Mouse (Mus musculus): ENCODE data around the gene Brd3.
A peak's percentile ranks its signal among the peaks of the same experiment; 100 is the strongest.
"Not testable (repeated sequence)": the region's sequence is repeated elsewhere in the genome, so short reads cannot be mapped to it uniquely, and the experiment has no call there.

Gene Brd3

GRCm38 (mm10) chr2:27507562-27507961 lies at the start of gene Brd3:
Gene Brd3, minus strand, starts transcription at chr2:27507662.
- H3K4me1 ChIP-seq (replicated peaks; ENCODE audit: low read depth, low read length) = peaks cover 71% of the 10 kb centered on the region
- no peaks in the 10 kb centered on the region for H3K27me3 ChIP-seq (ENCODE audit: insufficient read depth, low read length)
- peak within 1 kb of the TSS; percentile 77 for H3K4me3 ChIP-seq (replicated peaks; ENCODE audit: low read length)
- peaks cover 18% of the 10 kb centered on the region for H3K36me3 ChIP-seq (ENCODE audit: insufficient read depth, low read length)
- H3K9me3 ChIP-seq (ENCODE audit: low read length) = peaks cover 16% of the 10 kb centered on the region
- TF ChIP-seq POU5F1 (IDR thresholded peaks at IDR 0.05; ENCODE audit: borderline replicate concordance, low read length) = no peak
- TF ChIP-seq CTCF (conservative IDR thresholded peaks at IDR 0.05; ENCODE audit: low read length) = no peak
- TF ChIP-seq NANOG (IDR thresholded peaks at IDR 0.05; ENCODE audit: borderline replicate concordance, low read length) = no peak

GRCm38 (mm10) chr2:27556921-27557320 lies 49.5 kb upstream of the Brd3 start:
- Histone ChIP-seq H3K27me3 (ENCODE audit: insufficient read depth, low read length) (no peaks in the 10 kb centered on the region), H3K4me1 (replicated peaks; ENCODE audit: low read depth, low read length) (peaks cover 17% of the 10 kb centered on the region), H3K36me3 (ENCODE audit: insufficient read depth, low read length) (no peaks in the 10 kb centered on the region; the same call in 1 of the 2 replicates), H3K4me3 (replicated peaks; ENCODE audit: low read length) (no peak overlapping the region), H3K9me3 (ENCODE audit: low read length) (no peaks in the 10 kb centered on the region)
- TF ChIP-seq POU5F1 (IDR thresholded peaks at IDR 0.05; ENCODE audit: borderline replicate concordance, low read length) (no peak), CTCF (conservative IDR thresholded peaks at IDR 0.05; ENCODE audit: low read length) (no peak), NANOG (IDR thresholded peaks at IDR 0.05; ENCODE audit: borderline replicate concordance, low read length) (no peak)

GRCm38 (mm10) chr2:27554308-27554707 lies 46.8 kb upstream of the Brd3 start:
- H3K27me3 ChIP-seq (ENCODE audit: insufficient read depth, low read length) = no peaks in the 10 kb centered on the region
- no peaks in the 10 kb centered on the region; the same call in 1 of the 2 replicates for H3K36me3 ChIP-seq (ENCODE audit: insufficient read depth, low read length)
- peaks cover 17% of the 10 kb centered on the region for H3K4me1 ChIP-seq (replicated peaks; ENCODE audit: low read depth, low read length)
- H3K9me3 ChIP-seq (ENCODE audit: low read length) = peaks cover under 1% of the 10 kb centered on the region; the same call in 1 of the 2 replicates
- H3K4me3 ChIP-seq (replicated peaks; ENCODE audit: low read length) = no peak overlapping the region
- TF ChIP-seq CTCF (conservative IDR thresholded peaks at IDR 0.05; ENCODE audit: low read length) (no peak), POU5F1 (IDR thresholded peaks at IDR 0.05; ENCODE audit: borderline replicate concordance, low read length) (no peak), NANOG (IDR thresholded peaks at IDR 0.05; ENCODE audit: borderline replicate concordance, low read length) (no peak)

- Histone ChIP-seq H3K27me3 (ENCODE audit: insufficient read depth, low read length) (no peaks in the 10 kb centered on the region), H3K9me3 (ENCODE audit: low read length) (peaks cover 13% of the 10 kb centered on the region), H3K36me3 (ENCODE audit: insufficient read depth, low read length) (peaks cover 5% of the 10 kb centered on the region), H3K4me3 (replicated peaks; ENCODE audit: low read length) (no peak overlapping the region), H3K4me1 (replicated peaks; ENCODE audit: low read depth, low read length) (peaks cover 17% of the 10 kb centered on the region)
- TF ChIP-seq CTCF (conservative IDR thresholded peaks at IDR 0.05; ENCODE audit: low read length) = peak; percentile 98
- TF ChIP-seq NANOG (IDR thresholded peaks at IDR 0.05; ENCODE audit: borderline replicate concordance, low read length) = no peak
These were observed 45.3 kb upstream of the Brd3 start for GRCm38 (mm10) chr2:27552620-27553287.

GRCm38 (mm10) chr2:27548664-27549369 lies 41.4 kb upstream of the Brd3 start:
- H3K9me3 ChIP-seq (ENCODE audit: low read length) = peaks cover 32% of the 10 kb centered on the region
- H3K27me3 ChIP-seq (ENCODE audit: insufficient read depth, low read length) = no peaks in the 10 kb centered on the region
- TF ChIP-seq NANOG (IDR thresholded peaks at IDR 0.05; ENCODE audit: borderline replicate concordance, low read length) (no peak), CTCF (conservative IDR thresholded peaks at IDR 0.05; ENCODE audit: low read length) (no peak), POU5F1 (IDR thresholded peaks at IDR 0.05; ENCODE audit: borderline replicate concordance, low read length) (no peak)
- H3K4me1 ChIP-seq (replicated peaks; ENCODE audit: low read depth, low read length) = peaks cover 32% of the 10 kb centered on the region
- peaks cover 23% of the 10 kb centered on the region for H3K36me3 ChIP-seq (ENCODE audit: insufficient read depth, low read length)
- H3K4me3 ChIP-seq (replicated peaks; ENCODE audit: low read length) = no peak overlapping the region

- H3K27me3 ChIP-seq (ENCODE audit: insufficient read depth, low read length) = no peaks in the 10 kb centered on the region
- peaks cover 32% of the 10 kb centered on the region for H3K9me3 ChIP-seq (ENCODE audit: low read length)
- peaks cover 31% of the 10 kb centered on the region for H3K36me3 ChIP-seq (ENCODE audit: insufficient read depth, low read length)
- peaks cover 34% of the 10 kb centered on the region for H3K4me1 ChIP-seq (replicated peaks; ENCODE audit: low read depth, low read length)
- no peak for TF ChIP-seq CTCF (conservative IDR thresholded peaks at IDR 0.05; ENCODE audit: low read length)
- no peak for TF ChIP-seq POU5F1 (IDR thresholded peaks at IDR 0.05; ENCODE audit: borderline replicate concordance, low read length)
- no peak for TF ChIP-seq NANOG (IDR thresholded peaks at IDR 0.05; ENCODE audit: borderline replicate concordance, low read length)
- no peak overlapping the region for H3K4me3 ChIP-seq (replicated peaks; ENCODE audit: low read length)
These were observed 40.5 kb upstream of the Brd3 start for GRCm38 (mm10) chr2:27547986-27548385.

GRCm38 (mm10) chr2:27547326-27547725 lies 39.9 kb upstream of the Brd3 start:
- Histone ChIP-seq H3K4me3 (replicated peaks; ENCODE audit: low read length) (no peak overlapping the region), H3K27me3 (ENCODE audit: insufficient read depth, low read length) (no peaks in the 10 kb centered on the region), H3K9me3 (ENCODE audit: low read length) (peaks cover 32% of the 10 kb centered on the region), H3K4me1 (replicated peaks; ENCODE audit: low read depth, low read length) (peaks cover 36% of the 10 kb centered on the region), H3K36me3 (ENCODE audit: insufficient read depth, low read length) (peaks cover 36% of the 10 kb centered on the region)
- no peak for TF ChIP-seq CTCF (conservative IDR thresholded peaks at IDR 0.05; ENCODE audit: low read length)
- no peak for TF ChIP-seq NANOG (IDR thresholded peaks at IDR 0.05; ENCODE audit: borderline replicate concordance, low read length)
- TF ChIP-seq POU5F1 (IDR thresholded peaks at IDR 0.05; ENCODE audit: borderline replicate concordance, low read length) = no peak

GRCm38 (mm10) chr2:27546041-27546440 lies 38.6 kb upstream of the Brd3 start:
- TF ChIP-seq NANOG (IDR thresholded peaks at IDR 0.05; ENCODE audit: borderline replicate concordance, low read length) (peak; percentile 19; the same call in 1 of the 2 replicates), POU5F1 (IDR thresholded peaks at IDR 0.05; ENCODE audit: borderline replicate concordance, low read length) (0 out of 2 replicates have a peak, but pooled peaks have one; percentile 42)
- Histone ChIP-seq H3K36me3 (ENCODE audit: insufficient read depth, low read length) (peaks cover 41% of the 10 kb centered on the region), H3K4me1 (replicated peaks; ENCODE audit: low read depth, low read length) (peaks cover 46% of the 10 kb centered on the region), H3K9me3 (ENCODE audit: low read length) (peaks cover 32% of the 10 kb centered on the region)
- not testable (repeated sequence) for H3K4me3 ChIP-seq (replicated peaks; ENCODE audit: low read length); H3K27me3 ChIP-seq (ENCODE audit: insufficient read depth, low read length)

GRCm38 (mm10) chr2:27545517-27545916 lies 38.1 kb upstream of the Brd3 start:
- peaks cover 51% of the 10 kb centered on the region for H3K4me1 ChIP-seq (replicated peaks; ENCODE audit: low read depth, low read length)
- not testable (repeated sequence) for H3K27me3 ChIP-seq (ENCODE audit: insufficient read depth, low read length); H3K4me3 ChIP-seq (replicated peaks; ENCODE audit: low read length)
- H3K9me3 ChIP-seq (ENCODE audit: low read length) = peaks cover 32% of the 10 kb centered on the region
- peaks cover 41% of the 10 kb centered on the region for H3K36me3 ChIP-seq (ENCODE audit: insufficient read depth, low read length)

Measured in E14TG2a.4 (cell line).